Comparison of ENCODE assay signal across 21 mouse cellular contexts in the genomic region with DNA sequence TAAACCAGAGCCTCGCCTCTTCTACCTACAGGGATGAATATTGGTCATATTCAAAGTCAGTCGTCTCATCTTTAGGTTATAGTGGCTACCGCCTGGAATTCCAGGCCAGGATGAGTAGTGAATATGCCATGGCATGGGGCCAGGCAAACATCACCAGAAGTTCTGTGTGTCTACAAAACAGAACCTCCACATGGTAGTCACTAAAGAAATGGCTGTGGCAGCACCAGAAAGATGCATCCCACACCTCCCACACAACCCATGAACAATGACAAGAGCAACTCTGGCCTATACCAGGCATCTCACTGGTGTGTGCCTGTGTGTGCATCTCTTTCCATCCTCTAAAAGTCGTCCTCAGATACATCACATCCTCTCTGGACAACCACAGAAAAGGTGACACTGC.
DNase-seq lines count a peak whose midpoint lies in the region; ATAC-seq lines count a peak whose summit lies in the region.
"Had no signal": no experiment of that assay in that cellular context is flagged by ENCODE, and none has a peak within 500 bp of the region (broad histone marks: within the 10 kb centered on the region; RNA-seq: fewer than 3 reads in every experiment).

No protein-coding gene starts in this region.

- peak; percentile 75 for ATAC-seq in frontal cortex, adult (ENCODE audit: low TSS enrichment)
- ATAC-seq: activated CD4-positive, CD25-positive, alpha-beta regulatory T cell, adult 4 months; CD4-positive, CD25-positive, alpha-beta regulatory T cell, adult 4 months; forebrain, embryonic 13.5 days; forebrain, embryonic 15.5 days; forebrain, postnatal 0 days; Patski had no signal

- no peak for DNase-seq in frontal cortex, postnatal 25 days (ENCODE audit: low spot score in 2 of 2)
- peak; percentile 31 for DNase-seq in layer of hippocampus, adult 9-11 months
- no peak for DNase-seq in layer of hippocampus, adult 8-10 months (ENCODE audit: low spot score in 2 of 2)
- peak; percentile 44 to 48 for DNase-seq in right cerebral cortex, adult 2 months (ENCODE audit: low spot score in 2 of 2)
- no peak for DNase-seq in right cerebral cortex, postnatal 4 days
- DNase-seq: adrenal gland, adult 8-10 months; adrenal gland, postnatal 14 days; adrenal gland, postnatal 36 days; B cell, adult 2 months; cerebellum, adult 11 months; cerebellum, adult 18-20 months; cerebellum, adult 8-10 months; cerebellum, adult 9-11 months; cerebellum, postnatal 14 days; forebrain, postnatal 0 days had no signal

Comparison
In these comparisons a context has a peak if more than half of its experiments do, and no peak if none do; other contexts are left out.
1. DNase-seq: peak in layer of hippocampus, adult 9-11 months (single experiment) and right cerebral cortex, adult 2 months (2 of 2); none in frontal cortex, postnatal 25 days (0 of 2), layer of hippocampus, adult 8-10 months (0 of 2) and right cerebral cortex, postnatal 4 days (single experiment).